ENCODE assay signal across 32 mouse cellular contexts in genomic region chr3:94369709-94370108, GRCm38 (mm10). TPM values are rescaled to one million over a fixed set of nuclear protein-coding genes. Genes with fewer than 3 reads are reported as not detected.
DNase-seq lines count a peak whose midpoint lies in the region; ATAC-seq and TF ChIP-seq lines count a peak whose summit lies in the region.
"Had no signal": no experiment of that assay in that cellular context is flagged by ENCODE, and none has a peak within 500 bp of the region (broad histone marks: within the 10 kb centered on the region; RNA-seq: fewer than 3 reads in every experiment).

No protein-coding gene starts in this region.

- H3K36me3 ChIP-seq in liver, embryonic 13.5 days: no peaks in the 10 kb centered on the region
- no peaks in the 10 kb centered on the region for H3K36me3 ChIP-seq in small intestine, adult 2 months (ENCODE audit: control insufficient read depth, insufficient read depth, low read length)
- H3K36me3 ChIP-seq in midbrain, embryonic 10.5 days: no peaks in the 10 kb centered on the region
- H3K36me3 ChIP-seq in forebrain, embryonic 11.5 days (ENCODE audit: control insufficient read depth, insufficient read depth, low read length): no peaks in the 10 kb centered on the region
- H3K36me3 ChIP-seq: embryonic facial prominence, embryonic 13.5 days; hindbrain, embryonic 15.5 days; intestine, embryonic 15.5 days; limb, embryonic 10.5 days; midbrain, embryonic 13.5 days had no signal

- H3K4me1 ChIP-seq in liver, embryonic 13.5 days (replicated peaks): peaks cover 12% of the 10 kb centered on the region
- peaks cover 41% of the 10 kb centered on the region for H3K4me1 ChIP-seq in small intestine, adult 2 months (ENCODE audit: control insufficient read depth, insufficient read depth, insufficient read length, low read length)
- peaks cover 28% of the 10 kb centered on the region for H3K4me1 ChIP-seq in midbrain, embryonic 10.5 days
- H3K4me1 ChIP-seq in forebrain, embryonic 11.5 days (replicated peaks; ENCODE audit: control insufficient read depth, insufficient read depth, low read length): peaks cover 15% of the 10 kb centered on the region

- no peak overlapping the region for H3K4me3 ChIP-seq in liver, embryonic 13.5 days (replicated peaks)
- H3K4me3 ChIP-seq in small intestine, adult 2 months (ENCODE audit: low read depth, low read length): no peak overlapping the region
- no peak overlapping the region for H3K4me3 ChIP-seq in midbrain, embryonic 10.5 days
- no peak overlapping the region for H3K4me3 ChIP-seq in forebrain, embryonic 11.5 days (ENCODE audit: low read depth, low read length)
- H3K4me3 ChIP-seq: embryonic facial prominence, embryonic 13.5 days; erythroblast, embryonic 14.5 days; forebrain, embryonic 13.5 days; gastrocnemius, adult 2 months; hindbrain, embryonic 15.5 days; intestine, embryonic 15.5 days; layer of hippocampus, adult 2 months; limb, embryonic 10.5 days; midbrain, embryonic 13.5 days had no signal

- ATAC-seq in liver, embryonic 13.5 days (ENCODE audit: low read depth): peak; percentile 45
- no peak for ATAC-seq in forebrain, embryonic 11.5 days (replicated peaks; ENCODE audit: low FRiP score)
- ATAC-seq: activated CD4-positive, CD25-positive, alpha-beta regulatory T cell, adult 4 months; forebrain, embryonic 13.5 days; intestine, embryonic 15.5 days; liver, postnatal 0 days; lung, postnatal 0 days; midbrain, embryonic 13.5 days; Patski had no signal

- no peak for TF ChIP-seq POLR2A in small intestine, adult 2 months (IDR thresholded peaks at IDR 0.05; ENCODE audit: low read depth, low read length)

- peaks cover 22% of the 10 kb centered on the region for H3K27me3 ChIP-seq in liver, embryonic 13.5 days
- H3K27me3 ChIP-seq in small intestine, adult 2 months (ENCODE audit: control insufficient read depth, insufficient read depth, low read length): no peaks in the 10 kb centered on the region
- H3K27me3 ChIP-seq in midbrain, embryonic 10.5 days (ENCODE audit: low read depth, poor library complexity, severe bottlenecking): peaks cover 53% of the 10 kb centered on the region
- H3K27me3 ChIP-seq in forebrain, embryonic 11.5 days (ENCODE audit: control insufficient read depth, insufficient read depth, low read length): peaks cover 4% of the 10 kb centered on the region; the same call in 1 of the 2 replicates
- H3K27me3 ChIP-seq: intestine, embryonic 15.5 days had no signal

- no peak for DNase-seq in liver, embryonic 13.5 days
- DNase-seq in liver (no peak), MEL-GATA-1-ER (ENCODE audit: extremely low read depth, low read depth) (peak; percentile 56)
- no peak for DNase-seq in midbrain, embryonic 10.5 days (ENCODE audit: low spot score)
- no peak for DNase-seq in forebrain, embryonic 11.5 days (ENCODE audit: low spot score)
- DNase-seq in urinary bladder, postnatal 14 days (ENCODE audit: low spot score): no peak
- DNase-seq: cerebellum, adult 2 months; cerebellum, postnatal 25 days; embryo, embryonic 11 days; gastrocnemius, adult 2 months; kidney, postnatal 25 days; liver, postnatal 0 days; right cerebral cortex, postnatal 4 days; thymus, postnatal 14 days had no signal

- no peak overlapping the region for H3K9ac ChIP-seq in liver, embryonic 13.5 days
- no peak overlapping the region for H3K9ac ChIP-seq in forebrain, embryonic 11.5 days (ENCODE audit: low read length)
- H3K9ac ChIP-seq: embryonic facial prominence, embryonic 13.5 days; forebrain, embryonic 13.5 days; hindbrain, embryonic 15.5 days; intestine, embryonic 15.5 days; liver, postnatal 0 days; midbrain, embryonic 13.5 days had no signal

- H3K4me2 ChIP-seq in liver, embryonic 13.5 days: no peak overlapping the region
- no peak overlapping the region for H3K4me2 ChIP-seq in forebrain, embryonic 11.5 days (ENCODE audit: low read depth, low read length, severe bottlenecking)
- H3K4me2 ChIP-seq: embryonic facial prominence, embryonic 13.5 days; forebrain, embryonic 13.5 days; heart, embryonic 11.5 days; hindbrain, embryonic 15.5 days; intestine, embryonic 15.5 days; midbrain, embryonic 13.5 days had no signal

- H3K27ac ChIP-seq in liver, embryonic 13.5 days: no peak overlapping the region
- peak overlapping the region; percentile 84 for H3K27ac ChIP-seq in small intestine, adult 2 months (ENCODE audit: insufficient read depth, low read depth, low read length)
- H3K27ac ChIP-seq in midbrain, embryonic 10.5 days (replicated peaks): no peak overlapping the region
- H3K27ac ChIP-seq in forebrain, embryonic 11.5 days (ENCODE audit: low read depth, low read length): no peak overlapping the region
- H3K27ac ChIP-seq: embryonic facial prominence, embryonic 13.5 days; forebrain, embryonic 13.5 days; gastrocnemius, adult 2 months; hindbrain, embryonic 15.5 days; intestine, embryonic 15.5 days; layer of hippocampus, adult 2 months; limb, embryonic 10.5 days; midbrain, embryonic 13.5 days had no signal

- H3K9me3 ChIP-seq in liver, embryonic 13.5 days (replicated peaks): no peaks in the 10 kb centered on the region
- H3K9me3 ChIP-seq in midbrain, embryonic 10.5 days (replicated peaks): no peaks in the 10 kb centered on the region
- H3K9me3 ChIP-seq in forebrain, embryonic 11.5 days (ENCODE audit: control insufficient read depth, low read length): no peaks in the 10 kb centered on the region
- H3K9me3 ChIP-seq: embryonic facial prominence, embryonic 13.5 days; forebrain, embryonic 13.5 days; hindbrain, embryonic 15.5 days; intestine, embryonic 15.5 days; limb, embryonic 10.5 days had no signal

- TF ChIP-seq CTCF in small intestine, adult 2 months (IDR thresholded peaks at IDR 0.05; ENCODE audit: extremely low read depth, insufficient read length, insufficient replicate concordance, low read depth, low read length): no peak

- WGBS in liver, embryonic 13.5 days (ENCODE audit: insufficient replicate concordance): 27% methylated on average over 2 of the region's 2 CpGs
- 20% methylated on average over 2 of the region's 2 CpGs for WGBS in small intestine, adult 2 months
- 61% methylated on average over 2 of the region's 2 CpGs for WGBS in midbrain, embryonic 10.5 days
- 76% methylated on average over 2 of the region's 2 CpGs for WGBS in forebrain, embryonic 11.5 days

RNA-seq across cellular contexts. Expression of gene Rorc, which starts 2.9 kb away (rescaled TPM):
- 0.58 and 0.65 TPM in 2 replicates for polyA plus RNA-seq in liver, embryonic 13.5 days (2015; fragmentation: Nextera tagmentation; extraction: Ambion mirVana)
- 10.2 and 28.3 TPM in 2 replicates for polyA plus RNA-seq in small intestine, adult 2 months (2012; rRNA removed)
- polyA plus RNA-seq in midbrain, embryonic 10.5 days (2016; fragmentation: Nextera tagmentation; extraction: Ambion mirVana): 0.14 TPM in 1 of 2 replicates, not detected in the other
- 0.60 and 1.3 TPM in 2 replicates for polyA plus RNA-seq in forebrain, embryonic 11.5 days (2014; fragmentation: Nextera tagmentation; extraction: Ambion mirVana)
- polyA plus RNA-seq: erythroblast, embryonic 14.5 days; neural tube, embryonic 11.5 days had no signal

RNA-seq across cellular contexts. Expression of gene C2cd4d, which starts 7.5 kb away (rescaled TPM):
- 0.22 TPM in 1 of 2 replicates, not detected in the other for polyA plus RNA-seq in liver, embryonic 13.5 days (2015; fragmentation: Nextera tagmentation; extraction: Ambion mirVana)
- polyA plus RNA-seq in small intestine, adult 2 months (2012; rRNA removed): 1.4 and 3.7 TPM in 2 replicates
- 0.23 and 0.68 TPM in 2 replicates for polyA plus RNA-seq in midbrain, embryonic 10.5 days (2016; fragmentation: Nextera tagmentation; extraction: Ambion mirVana)
- 0.94 and 2.1 TPM in 2 replicates for polyA plus RNA-seq in forebrain, embryonic 11.5 days (2014; fragmentation: Nextera tagmentation; extraction: Ambion mirVana)
- polyA plus RNA-seq: activated CD4-positive, CD25-positive, alpha-beta regulatory T cell, adult 4 months; erythroblast, embryonic 14.5 days; Patski had no signal

RNA-seq across cellular contexts. Expression of gene Them5, which starts 27.8 kb away (rescaled TPM):
- polyA plus RNA-seq in liver, embryonic 13.5 days (2015; fragmentation: Nextera tagmentation; extraction: Ambion mirVana): not detected in 2 replicates
- polyA plus RNA-seq in small intestine, adult 2 months (2012; rRNA removed): not detected in 2 replicates
- polyA plus RNA-seq in midbrain, embryonic 10.5 days (2016; fragmentation: Nextera tagmentation; extraction: Ambion mirVana): not detected in 2 replicates
- polyA plus RNA-seq in forebrain, embryonic 11.5 days (2014; fragmentation: Nextera tagmentation; extraction: Ambion mirVana): 0.35 and 0.57 TPM in 2 replicates
- polyA plus RNA-seq: activated CD4-positive, CD25-positive, alpha-beta regulatory T cell, adult 4 months; cerebellum, adult 2 months; erythroblast, embryonic 14.5 days; frontal cortex, adult 2 months; heart, postnatal 0 days; intestine, embryonic 15.5 days; kidney, embryonic 14.5 days; limb, embryonic 10.5 days; liver, adult 2 months; liver, postnatal 0 days had no signal

RNA-seq across cellular contexts. Expression of gene Lingo4, which starts 28.6 kb away (rescaled TPM):
- 0.03 and 0.06 TPM in 2 replicates for polyA plus RNA-seq in liver, embryonic 13.5 days (2015; fragmentation: Nextera tagmentation; extraction: Ambion mirVana)
- polyA plus RNA-seq in small intestine, adult 2 months (2012; rRNA removed): 0.23 and 0.42 TPM in 2 replicates
- polyA plus RNA-seq in midbrain, embryonic 10.5 days (2016; fragmentation: Nextera tagmentation; extraction: Ambion mirVana): 0.71 and 0.72 TPM in 2 replicates
- 0.23 and 0.35 TPM in 2 replicates for polyA plus RNA-seq in forebrain, embryonic 11.5 days (2014; fragmentation: Nextera tagmentation; extraction: Ambion mirVana)
- polyA plus RNA-seq: erythroblast, embryonic 14.5 days; heart, embryonic 11.5 days; limb, embryonic 10.5 days had no signal

RNA-seq across cellular contexts. Expression of gene Tdrkh, which starts 43.4 kb away (rescaled TPM):
- 9.5 and 13.9 TPM in 2 replicates for polyA plus RNA-seq in liver, embryonic 13.5 days (2015; fragmentation: Nextera tagmentation; extraction: Ambion mirVana)
- not detected in 2 replicates for polyA plus RNA-seq in small intestine, adult 2 months (2012; rRNA removed)
- 45.2 and 53.8 TPM in 2 replicates for polyA plus RNA-seq in midbrain, embryonic 10.5 days (2016; fragmentation: Nextera tagmentation; extraction: Ambion mirVana)
- polyA plus RNA-seq in forebrain, embryonic 11.5 days (2014; fragmentation: Nextera tagmentation; extraction: Ambion mirVana): 55.0 and 57.5 TPM in 2 replicates
